In the genomic region with DNA sequence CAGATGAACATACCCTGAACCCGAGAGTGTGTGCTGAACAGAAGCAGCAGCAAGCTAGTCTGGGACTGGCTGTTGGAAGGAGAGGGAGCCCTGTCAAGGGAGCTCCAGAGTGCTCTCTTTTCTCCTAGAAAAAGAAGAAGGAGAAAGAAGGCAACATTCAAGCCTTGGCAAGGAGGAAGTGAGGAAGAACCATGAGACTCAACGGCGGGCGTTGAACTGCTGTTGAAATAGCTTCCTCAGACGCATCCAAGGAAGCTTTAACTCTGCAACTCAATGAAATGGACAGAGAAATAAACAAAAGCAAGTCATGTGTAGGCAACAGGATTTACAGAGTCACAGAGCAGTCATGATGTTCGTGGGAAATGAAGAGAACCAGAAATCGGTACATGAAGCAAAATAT, we compare ENCODE assay signal across 13 mouse cellular contexts. TPM values are rescaled to one million over a fixed set of nuclear protein-coding genes. Genes with fewer than 3 reads are reported as not detected.
DNase-seq lines count a peak whose midpoint lies in the region; ATAC-seq and TF ChIP-seq lines count a peak whose summit lies in the region.
"Had no signal": no experiment of that assay in that cellular context is flagged by ENCODE, and none has a peak within 500 bp of the region (broad histone marks: within the 10 kb centered on the region; RNA-seq: fewer than 3 reads in every experiment).

No protein-coding gene starts in this region.

- no peak for TF ChIP-seq EP300 in liver, postnatal 0 days (IDR thresholded peaks at IDR 0.05; ENCODE audit: low read depth)

- DNase-seq in layer of hippocampus, adult 9-11 months, result peak; percentile 42
- DNase-seq in layer of hippocampus, adult 11-12 months (ENCODE audit: low spot score), result no peak
- DNase-seq in liver, postnatal 0 days, result no peak
- no peak for DNase-seq in forebrain, postnatal 0 days
- DNase-seq: adrenal gland, postnatal 25 days; cerebellum, adult 8-10 months; kidney, adult 11 months; left cerebral cortex, postnatal 4 days had no signal

- H3K4me3 ChIP-seq in cortical plate, adult 2 months (ENCODE audit: insufficient read depth, low read length), result no peak overlapping the region
- H3K4me3 ChIP-seq in liver, postnatal 0 days (ENCODE audit: low read depth, low read length), result no peak overlapping the region
- H3K4me3 ChIP-seq in small intestine, adult 2 months (ENCODE audit: low read depth, low read length), result no peak overlapping the region
- H3K4me3 ChIP-seq in forebrain, postnatal 0 days (ENCODE audit: low read depth, low read length), result no peak overlapping the region
- H3K4me3 ChIP-seq: midbrain, embryonic 12.5 days had no signal

- TF ChIP-seq CTCF in cortical plate, adult 2 months (IDR thresholded peaks at IDR 0.05; ENCODE audit: extremely low read depth, insufficient read depth, low read length), result no peak
- TF ChIP-seq CTCF in liver, postnatal 0 days (IDR thresholded peaks at IDR 0.05; ENCODE audit: low read depth), result no peak
- no peak for TF ChIP-seq CTCF in small intestine, adult 2 months (IDR thresholded peaks at IDR 0.05; ENCODE audit: extremely low read depth, insufficient read length, insufficient replicate concordance, low read depth, low read length)
- TF ChIP-seq CTCF in forebrain, postnatal 0 days (IDR thresholded peaks at IDR 0.05; ENCODE audit: low read depth), result no peak

- WGBS in liver, postnatal 0 days (ENCODE audit: insufficient replicate concordance), result 29% methylated on average over 7 of the region's 7 CpGs
- 72% methylated on average over 7 of the region's 7 CpGs for WGBS in small intestine, adult 2 months
- 76% methylated on average over 7 of the region's 7 CpGs for WGBS in forebrain, postnatal 0 days

- ATAC-seq in liver, postnatal 0 days, result peak; percentile 43
- no peak for ATAC-seq in erythroid progenitor cell, adult 5-6 weeks (replicated peaks; ENCODE audit: low FRiP score, poor library complexity, severe bottlenecking)
- no peak for ATAC-seq in forebrain, postnatal 0 days

- TF ChIP-seq POLR2A in cortical plate, adult 2 months (IDR thresholded peaks at IDR 0.05; ENCODE audit: extremely low read depth, insufficient read depth, low read length), result no peak
- TF ChIP-seq POLR2A in small intestine, adult 2 months (IDR thresholded peaks at IDR 0.05; ENCODE audit: low read depth, low read length), result no peak

- H3K9ac ChIP-seq in liver, postnatal 0 days (replicated peaks), result no peak overlapping the region
- H3K9ac ChIP-seq in forebrain, postnatal 0 days, result no peak overlapping the region
- H3K9ac ChIP-seq: midbrain, embryonic 12.5 days had no signal

- H3K36me3 ChIP-seq in liver, postnatal 0 days (replicated peaks; ENCODE audit: insufficient read depth, low read length), result no peaks in the 10 kb centered on the region
- no peaks in the 10 kb centered on the region for H3K36me3 ChIP-seq in small intestine, adult 2 months (ENCODE audit: control insufficient read depth, insufficient read depth, low read length)
- no peaks in the 10 kb centered on the region for H3K36me3 ChIP-seq in forebrain, postnatal 0 days (ENCODE audit: insufficient read depth)
- H3K36me3 ChIP-seq: midbrain, embryonic 12.5 days had no signal

- no peaks in the 10 kb centered on the region for H3K27me3 ChIP-seq in liver, postnatal 0 days (ENCODE audit: insufficient read depth, low read length)
- no peaks in the 10 kb centered on the region for H3K27me3 ChIP-seq in small intestine, adult 2 months (ENCODE audit: control insufficient read depth, insufficient read depth, low read length)
- no peaks in the 10 kb centered on the region for H3K27me3 ChIP-seq in forebrain, postnatal 0 days (ENCODE audit: insufficient read depth, low read length)
- H3K27me3 ChIP-seq: midbrain, embryonic 12.5 days had no signal

- no peaks in the 10 kb centered on the region for H3K9me3 ChIP-seq in liver, postnatal 0 days (ENCODE audit: low read length)
- H3K9me3 ChIP-seq in forebrain, postnatal 0 days (ENCODE audit: low read length), result no peaks in the 10 kb centered on the region
- H3K9me3 ChIP-seq: midbrain, embryonic 12.5 days had no signal

- H3K4me1 ChIP-seq in cortical plate, adult 2 months (ENCODE audit: control insufficient read depth, insufficient read depth, low read length), result no peaks in the 10 kb centered on the region
- peaks cover 5% of the 10 kb centered on the region for H3K4me1 ChIP-seq in liver, postnatal 0 days (ENCODE audit: insufficient read depth)
- H3K4me1 ChIP-seq in small intestine, adult 2 months (ENCODE audit: control insufficient read depth, insufficient read depth, insufficient read length, low read length), result peaks cover 7% of the 10 kb centered on the region; the same call in 1 of the 2 replicates
- H3K4me1 ChIP-seq in forebrain, postnatal 0 days (ENCODE audit: insufficient read depth), result no peaks in the 10 kb centered on the region
- H3K4me1 ChIP-seq: midbrain, embryonic 12.5 days had no signal

- peak overlapping the region; percentile 19 for H3K4me2 ChIP-seq in liver, postnatal 0 days (ENCODE audit: low read depth, low read length)
- H3K4me2 ChIP-seq in forebrain, postnatal 0 days (ENCODE audit: low read depth), result no peak overlapping the region
- H3K4me2 ChIP-seq: heart, embryonic 11.5 days; midbrain, embryonic 12.5 days had no signal

- H3K27ac ChIP-seq in cortical plate, adult 2 months (ENCODE audit: insufficient read depth, low read length), result peak overlapping the region; percentile 51; the same call in 1 of the 2 replicates
- H3K27ac ChIP-seq in liver, postnatal 0 days (ENCODE audit: low read depth), result peak overlapping the region; percentile 70
- H3K27ac ChIP-seq in small intestine, adult 2 months (ENCODE audit: insufficient read depth, low read depth, low read length), result peak overlapping the region; percentile 12
- no peak overlapping the region for H3K27ac ChIP-seq in forebrain, postnatal 0 days (ENCODE audit: low read depth, low read length)
- H3K27ac ChIP-seq: midbrain, embryonic 12.5 days had no signal

RNA-seq across cellular contexts. Expression of gene Cmas, which starts 9.7 kb away (rescaled TPM):
- polyA plus RNA-seq in cortical plate, adult 2 months (2012; rRNA removed), result 86.8 and 88.2 TPM in 2 replicates
- 107 and 121 TPM in 2 replicates for polyA plus RNA-seq in liver, postnatal 0 days (2015; fragmentation: Nextera tagmentation; extraction: Ambion mirVana)
- polyA plus RNA-seq in small intestine, adult 2 months (2012; rRNA removed), result 39.5 and 40.8 TPM in 2 replicates
- total RNA-seq in erythroid progenitor cell, adult 5-6 weeks (2015; ENCODE audit: low replicate concordance), result 226 TPM in 2 replicates
- 141 and 188 TPM in 2 replicates for total RNA-seq in erythroid progenitor cell, adult 5-6 weeks (2017; ENCODE audit: low replicate concordance)
- total RNA-seq in forebrain, postnatal 0 days (2014; rRNA removed), result 132 and 134 TPM in 2 replicates
- polyA plus RNA-seq in forebrain, postnatal 0 days (2015; fragmentation: Nextera tagmentation; extraction: Ambion mirVana), result 147 and 178 TPM in 2 replicates

RNA-seq across cellular contexts. Expression of gene Abcc9, which starts 44.6 kb away (rescaled TPM):
- polyA plus RNA-seq in cortical plate, adult 2 months (2012; rRNA removed), result 3.1 and 3.2 TPM in 2 replicates
- 2.9 and 3.2 TPM in 2 replicates for polyA plus RNA-seq in liver, postnatal 0 days (2015; fragmentation: Nextera tagmentation; extraction: Ambion mirVana)
- polyA plus RNA-seq in small intestine, adult 2 months (2012; rRNA removed), result 1.6 and 1.9 TPM in 2 replicates
- 0.36 TPM in 1 of 2 replicates, not detected in the other for total RNA-seq in erythroid progenitor cell, adult 5-6 weeks (2015; ENCODE audit: low replicate concordance)
- total RNA-seq in erythroid progenitor cell, adult 5-6 weeks (2017; ENCODE audit: low replicate concordance), result 0.26 TPM in 1 of 2 replicates, not detected in the other
- 6.5 and 9.6 TPM in 2 replicates for total RNA-seq in forebrain, postnatal 0 days (2014; rRNA removed)
- polyA plus RNA-seq in forebrain, postnatal 0 days (2015; fragmentation: Nextera tagmentation; extraction: Ambion mirVana), result 1.0 and 1.8 TPM in 2 replicates

RNA-seq across cellular contexts. Expression of gene Sult6b2, which starts 57.5 kb away (rescaled TPM):
- 0.13 TPM in 2 replicates for polyA plus RNA-seq in cortical plate, adult 2 months (2012; rRNA removed)
- polyA plus RNA-seq in liver, postnatal 0 days (2015; fragmentation: Nextera tagmentation; extraction: Ambion mirVana), result not detected in 2 replicates
- polyA plus RNA-seq in small intestine, adult 2 months (2012; rRNA removed), result 0.20 and 68.1 TPM in 2 replicates
- not detected in 2 replicates for total RNA-seq in erythroid progenitor cell, adult 5-6 weeks (2015; ENCODE audit: low replicate concordance)
- not detected in 2 replicates for total RNA-seq in erythroid progenitor cell, adult 5-6 weeks (2017; ENCODE audit: low replicate concordance)
- total RNA-seq in forebrain, postnatal 0 days (2014; rRNA removed), result 0.05 and 0.15 TPM in 2 replicates
- polyA plus RNA-seq in forebrain, postnatal 0 days (2015; fragmentation: Nextera tagmentation; extraction: Ambion mirVana), result 0.12 and 0.24 TPM in 2 replicates
- total RNA-seq: adrenal gland, postnatal 25 days had no signal
- polyA plus RNA-seq: midbrain, embryonic 12.5 days had no signal
